Mouse (Mus musculus) lung, adult 2 months (tissue): Measurements from ENCODE around the gene Krt6a. TPM values are rescaled to one million over a fixed set of nuclear protein-coding genes. Genes with fewer than 3 reads are reported as not detected.
A peak's percentile ranks its signal among the peaks of the same experiment; 100 is the strongest.

Experiments
- DNase-seq: peaks from one replicate; pipeline ENCODE4 v3.0.0; 2022
- H3K4me1 ChIP-seq: fragments of 200-500 bp; 2 replicates; pipeline ENCODE4 v1.6.1; 2011; ENCODE audit warnings: low read length; ENCODE audit not compliant: control insufficient read depth, insufficient read depth
- H3K4me3 ChIP-seq: fragments of 200-500 bp; replicated peaks from 2 replicates; pipeline ENCODE3; 2011; ENCODE audit warnings: low read depth, mild to moderate bottlenecking, control low read depth, low read length; ENCODE audit errors: extremely low read depth
- CTCF ChIP-seq: fragments of 200-500 bp; IDR thresholded peaks from 2 replicates; pipeline ENCODE4 v1.5.1; 2011; ENCODE audit warnings: mild to moderate bottlenecking, low read length, control low read depth; ENCODE audit not compliant: insufficient read depth
- POLR2A ChIP-seq: fragments of 200-500 bp; IDR thresholded peaks from 2 replicates; pipeline ENCODE4 v1.6.1; 2011; ENCODE audit warnings: low read depth, mild to moderate bottlenecking, control low read depth, low read length, borderline replicate concordance; ENCODE audit errors: extremely low read depth
- WGBS: fragments of 180-500 bp; shearing (Covaris S2); methylation state at CpG from one replicate; pipeline ENCODE4 v1.1.7; 2018; 5-methylcytosine and 5-hydroxymethylcytosine counted together
- polyA plus RNA-seq: library from polyadenylated mRNA; depleted of rRNA; stranded (reverse); fragments of >200 nt; gene quantifications from 2 replicates; pipeline ENCODE4 v1.2.3, GENCODE M21; 2012; rRNA removed

Gene Krt6a
- polyA plus RNA-seq, result 7.3 TPM in 1 of 2 replicates, not detected in the other

GRCm38 (mm10) chr15:101694207-101694606 lies at the start of gene Krt6a:
Gene Krt6a (minus strand): TSS chr15:101694307.
- no peak for TF ChIP-seq CTCF
- TF ChIP-seq POLR2A, result no peak
- DNase-seq, result no peak
- 69% methylated on average over 5 of the region's 5 CpGs for WGBS
- no peaks in the 10 kb centered on the region for H3K4me1 ChIP-seq
- no peak within 1 kb of the TSS for H3K4me3 ChIP-seq

- 52% methylated on average over 14 of the region's 14 CpGs for WGBS
- no peak for DNase-seq
- no peak within 1 kb of the TSS for H3K4me3 ChIP-seq
- TF ChIP-seq CTCF (no peak), POLR2A (no peak)
- no peaks in the 10 kb centered on the region for H3K4me1 ChIP-seq
Observed at GRCm38 (mm10) chr15:101742711-101743110, 48.6 kb upstream of the Krt6a start, which contains the start of gene Krt71. Gene Krt71 (minus strand): TSS chr15:101743109.

- Histone ChIP-seq H3K4me3 (no peak overlapping the region), H3K4me1 (no peaks in the 10 kb centered on the region)
- DNase-seq, result no peak
- no peak for TF ChIP-seq CTCF
- TF ChIP-seq POLR2A, result no peak
- WGBS, result 48% methylated on average over 7 of the region's 7 CpGs
Observed at GRCm38 (mm10) chr15:101737786-101738185, 43.7 kb upstream of the Krt6a start.

- no peak overlapping the region for H3K4me3 ChIP-seq
- H3K4me1 ChIP-seq, result no peaks in the 10 kb centered on the region
- DNase-seq, result no peak
- TF ChIP-seq POLR2A (no peak), CTCF (no peak)
Observed at GRCm38 (mm10) chr15:101730653-101731052, 36.5 kb upstream of the Krt6a start.

- DNase-seq, result peak; percentile 13
- 34% methylated on average over 5 of the region's 5 CpGs for WGBS
- TF ChIP-seq POLR2A, result no peak
- no peak for TF ChIP-seq CTCF
- Histone ChIP-seq H3K4me1 (no peaks in the 10 kb centered on the region), H3K4me3 (no peak overlapping the region)
Observed at GRCm38 (mm10) chr15:101724686-101725085, 30.6 kb upstream of the Krt6a start.

- TF ChIP-seq POLR2A (no peak), CTCF (no peak)
- Histone ChIP-seq H3K4me1 (no peaks in the 10 kb centered on the region), H3K4me3 (no peak overlapping the region)
- no peak for DNase-seq
- WGBS, result 67% methylated on average over 3 of the region's 3 CpGs
Observed at GRCm38 (mm10) chr15:101715831-101716230, 21.7 kb upstream of the Krt6a start.

GRCm38 (mm10) chr15:101714356-101714755 lies 20.2 kb upstream of the Krt6a start:
- WGBS, result 60% methylated on average over 5 of the region's 5 CpGs
- no peaks in the 10 kb centered on the region for H3K4me1 ChIP-seq
- no peak for TF ChIP-seq CTCF
- TF ChIP-seq POLR2A, result no peak
- no peak overlapping the region for H3K4me3 ChIP-seq
- DNase-seq, result peak; percentile 9

- WGBS, result 62% methylated on average over 8 of the region's 8 CpGs
- no peak overlapping the region for H3K4me3 ChIP-seq
- DNase-seq, result no peak
- no peak for TF ChIP-seq POLR2A
- no peak for TF ChIP-seq CTCF
- H3K4me1 ChIP-seq, result no peaks in the 10 kb centered on the region
Observed at GRCm38 (mm10) chr15:101713731-101714130, 19.6 kb upstream of the Krt6a start.

GRCm38 (mm10) chr15:101712720-101713119 lies 18.6 kb upstream of the Krt6a start, which contains the start of gene Krt5:
Gene Krt5 (minus strand): TSS chr15:101712898.
- no peaks in the 10 kb centered on the region for H3K4me1 ChIP-seq
- TF ChIP-seq POLR2A, result no peak
- TF ChIP-seq CTCF, result no peak
- DNase-seq, result no peak
- 52% methylated on average over 13 of the region's 13 CpGs for WGBS
- no peak within 1 kb of the TSS for H3K4me3 ChIP-seq

- Histone ChIP-seq H3K4me3 (no peak overlapping the region), H3K4me1 (no peaks in the 10 kb centered on the region)
- DNase-seq, result no peak
- TF ChIP-seq CTCF (no peak), POLR2A (no peak)
- 66% methylated on average over 11 of the region's 11 CpGs for WGBS
Observed at GRCm38 (mm10) chr15:101708683-101709082, 14.6 kb upstream of the Krt6a start.

GRCm38 (mm10) chr15:101707454-101707853 lies 13.3 kb upstream of the Krt6a start:
- no peaks in the 10 kb centered on the region for H3K4me1 ChIP-seq
- WGBS, result 74% methylated on average over 9 of the region's 9 CpGs
- H3K4me3 ChIP-seq, result no peak overlapping the region
- no peak for DNase-seq
- TF ChIP-seq POLR2A (no peak), CTCF (no peak)
